Mouse (Mus musculus) embryonic fibroblast, embryonic 13.5 days (primary cell): ENCODE measurements around the gene Snupn.

Source experiments
- CTCF ChIP-seq: IDR thresholded peaks from 2 replicates; pipeline ENCODE4 v1.5.1; 2011; ENCODE audit warnings: mild to moderate bottlenecking, control low read depth, low read length, moderate library complexity, borderline replicate concordance; ENCODE audit not compliant: insufficient read depth
- POLR2A ChIP-seq: IDR thresholded peaks from 2 replicates; pipeline ENCODE4 v1.6.1; 2011; ENCODE audit warnings: low read depth, mild to moderate bottlenecking, control low read depth, low read length, moderate library complexity

DNA sequence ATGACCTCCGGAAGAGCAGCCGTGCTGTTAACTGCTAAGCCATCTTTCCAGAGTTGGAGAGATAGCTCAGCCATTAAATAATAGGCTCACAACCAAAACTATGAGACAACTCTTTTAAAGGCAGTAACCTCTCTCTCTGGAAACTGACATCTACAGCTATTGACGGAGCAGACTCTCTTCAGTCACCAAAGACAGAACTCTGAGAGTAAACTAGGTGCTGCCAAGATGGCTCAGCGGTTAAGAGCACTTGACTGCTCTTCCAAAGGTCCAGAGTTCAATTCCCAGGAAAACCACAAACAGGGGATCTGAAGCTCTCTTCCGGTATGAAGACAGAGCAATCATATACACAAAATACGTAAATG lies 13.8 kb upstream of the Snupn start:
- no peak for TF ChIP-seq CTCF
- TF ChIP-seq POLR2A: no peak
